Mouse (Mus musculus): ENCODE measurements around the gene Sectm1a. TPM values are rescaled to one million over a fixed set of nuclear protein-coding genes. Genes with fewer than 3 reads are reported as not detected.

The Sectm1a gene
- total RNA-seq, 2 experiments from 2014 or later, result not detected

Other genes with a start within 250 kb of the Sectm1a start
- gene Ccdc57, start 148.3 kb downstream of the Sectm1a start, total RNA-seq (2014; fragmentation: Nextera tagmentation), result 9.0 and 14.0 TPM in 2 replicates
- gene Ccdc57, start 148.3 kb downstream of the Sectm1a start, total RNA-seq (2017), result 6.4 and 6.8 TPM in 2 replicates
- 0.15 and 1.9 TPM in 2 replicates for gene Slc16a3, start 132.7 kb downstream of the Sectm1a start, total RNA-seq (2014; fragmentation: Nextera tagmentation)
- gene Slc16a3, start 132.7 kb downstream of the Sectm1a start, total RNA-seq (2017), result 2.1 and 3.2 TPM in 2 replicates
- 64.0 and 86.0 TPM in 2 replicates for gene Csnk1d, start 89.9 kb downstream of the Sectm1a start, total RNA-seq (2014; fragmentation: Nextera tagmentation)
- 109 and 132 TPM in 2 replicates for gene Csnk1d, start 89.9 kb downstream of the Sectm1a start, total RNA-seq (2017)
- 16.6 TPM in 2 replicates for gene Cd7, start 41.8 kb downstream of the Sectm1a start, total RNA-seq (2014; fragmentation: Nextera tagmentation)
- 1.2 and 6.7 TPM in 2 replicates for gene Cd7, start 41.8 kb downstream of the Sectm1a start, total RNA-seq (2017)
- not detected in 2 replicates for gene Sectm1b, start 17.7 kb downstream of the Sectm1a start, total RNA-seq (2014; fragmentation: Nextera tagmentation)
- not detected in 2 replicates for gene Sectm1b, start 17.7 kb downstream of the Sectm1a start, total RNA-seq (2017)
- gene Tex19.2, start 37.5 kb upstream of the Sectm1a start, total RNA-seq (2014; fragmentation: Nextera tagmentation), result not detected in 2 replicates
- not detected in 2 replicates for gene Tex19.2, start 37.5 kb upstream of the Sectm1a start, total RNA-seq (2017)
- gene Tex19.1, start 64.9 kb upstream of the Sectm1a start, total RNA-seq (2014; fragmentation: Nextera tagmentation), result not detected in 2 replicates
- not detected in 2 replicates for gene Tex19.1, start 64.9 kb upstream of the Sectm1a start, total RNA-seq (2017)
- gene Uts2r, start 79.1 kb upstream of the Sectm1a start, total RNA-seq (2014; fragmentation: Nextera tagmentation), result not detected in 2 replicates
- not detected in 2 replicates for gene Uts2r, start 79.1 kb upstream of the Sectm1a start, total RNA-seq (2017)
- 7.2 and 7.7 TPM in 2 replicates for gene Hexdc, start 123.2 kb upstream of the Sectm1a start, total RNA-seq (2014; fragmentation: Nextera tagmentation)
- 4.5 and 6.0 TPM in 2 replicates for gene Hexdc, start 123.2 kb upstream of the Sectm1a start, total RNA-seq (2017)
- gene Ogfod3, start 123.5 kb upstream of the Sectm1a start, total RNA-seq (2014; fragmentation: Nextera tagmentation), result 7.8 and 16.0 TPM in 2 replicates
- 8.2 and 13.5 TPM in 2 replicates for gene Ogfod3, start 123.5 kb upstream of the Sectm1a start, total RNA-seq (2017)
- gene Cybc1, start 148.1 kb upstream of the Sectm1a start, total RNA-seq (2014; fragmentation: Nextera tagmentation), result 30.0 and 42.6 TPM in 2 replicates
- gene Cybc1, start 148.1 kb upstream of the Sectm1a start, total RNA-seq (2017), result 18.2 and 27.2 TPM in 2 replicates
- gene Narf, start 156.0 kb upstream of the Sectm1a start, total RNA-seq (2014; fragmentation: Nextera tagmentation), result 46.0 and 51.1 TPM in 2 replicates
- gene Narf, start 156.0 kb upstream of the Sectm1a start, total RNA-seq (2017), result 43.7 and 63.3 TPM in 2 replicates
- gene Foxk2, start 178.8 kb upstream of the Sectm1a start, total RNA-seq (2014; fragmentation: Nextera tagmentation), result 40.4 and 62.7 TPM in 2 replicates
- gene Foxk2, start 178.8 kb upstream of the Sectm1a start, total RNA-seq (2017), result 21.3 and 27.3 TPM in 2 replicates

Measured in megakaryocyte-erythroid progenitor cell, adult 5-6 weeks (primary cell).